Mouse (Mus musculus) forebrain, embryonic 11.5 days (tissue): Measurements from ENCODE around the gene Ccdc173. TPM values are rescaled to one million over a fixed set of nuclear protein-coding genes. Genes with fewer than 3 reads are reported as not detected.

Source experiments
- ATAC-seq: fragments of 200-750 bp; cut with Nextera tagmentation; replicated peaks from 2 replicates; pipeline ENCODE4 v1.8.0; 2017; ENCODE audit warnings: moderate TSS enrichment; ENCODE audit not compliant: low FRiP score
- DNase-seq: peaks from one replicate; pipeline ENCODE4 v3.0.0-alpha.2; 2017; ENCODE audit warnings: low spot score
- H3K27ac ChIP-seq: fragments of 300-500 bp; sonication (generic); 2 replicates; pipeline ENCODE4 v1.5.1; 2014; ENCODE audit warnings: low read depth, low read length
- H3K27me3 ChIP-seq: fragments of 300-500 bp; sonication (generic); 2 replicates; pipeline ENCODE4 v1.6.1; 2014; ENCODE audit warnings: mild to moderate bottlenecking, low read length, mixed read lengths; ENCODE audit not compliant: control insufficient read depth, insufficient read depth
- H3K36me3 ChIP-seq: fragments of 300-500 bp; sonication (generic); 2 replicates; pipeline ENCODE4 v1.6.1; 2014; ENCODE audit warnings: mild to moderate bottlenecking, low read length, moderate library complexity, mixed read lengths; ENCODE audit not compliant: control insufficient read depth, insufficient read depth
- H3K4me1 ChIP-seq: fragments of 300-500 bp; sonication (generic); replicated peaks from 2 replicates; pipeline ENCODE4 v1.6.1; 2014; ENCODE audit warnings: low read length, mixed read lengths; ENCODE audit not compliant: control insufficient read depth, insufficient read depth
- H3K4me2 ChIP-seq: fragments of 300-500 bp; sonication (generic); 2 replicates; pipeline ENCODE4 v1.6.1; 2014; ENCODE audit warnings: low read depth, mild to moderate bottlenecking, low read length, moderate library complexity, mixed read lengths; ENCODE audit not compliant: severe bottlenecking
- H3K4me3 ChIP-seq: fragments of 300-500 bp; sonication (generic); 2 replicates; pipeline ENCODE4 v1.5.1; 2014; ENCODE audit warnings: low read depth, low read length
- H3K9ac ChIP-seq: fragments of 300-500 bp; sonication (generic); 2 replicates; pipeline ENCODE4 v1.6.1; 2014; ENCODE audit warnings: low read length
- H3K9me3 ChIP-seq: fragments of 300-500 bp; sonication (generic); 2 replicates; pipeline ENCODE4 v1.6.1; 2016; ENCODE audit warnings: low read length, mixed read lengths; ENCODE audit not compliant: control insufficient read depth
- whole genome bisulfite sequencing: fragments of 180-500 bp; shearing (Covaris S2); extraction: QIAGEN DNeasy Blood & Tissue Kit; methylation state at CpG from one replicate; pipeline ENCODE4 v1.1.7; 2014; 5-methylcytosine and 5-hydroxymethylcytosine counted together
- polyA plus RNA-seq: library from polyadenylated mRNA; unstranded; fragments of >200 nt; fragmentation: Nextera tagmentation; extraction: Ambion mirVana; gene quantifications from 2 replicates; pipeline ENCODE4 v1.2.1, GENCODE M21; 2014

The Ccdc173 gene
- polyA plus RNA-seq, 1 experiment from 2014 or later: 4.8 TPM

- Histone ChIP-seq H3K27me3 (no peaks in the 10 kb centered on the region), H3K9ac (no peak overlapping the region), H3K36me3 (no peaks in the 10 kb centered on the region), H3K9me3 (no peaks in the 10 kb centered on the region), H3K27ac (no peak overlapping the region), H3K4me3 (no peak overlapping the region), H3K4me1 (no peaks in the 10 kb centered on the region), H3K4me2 (no peak overlapping the region)
- WGBS: over 99% methylated on average over 3 of the region's 3 CpGs
- DNase-seq: no peak
- ATAC-seq: no peak
These were observed 16.0 kb downstream of the Ccdc173 start for GRCm38 (mm10) chr2:69773331-69773730.

GRCm38 (mm10) chr2:69764716-69765115 lies 24.7 kb downstream of the Ccdc173 start:
- WGBS: 97% methylated on average over 1 of the region's 1 CpGs
- Histone ChIP-seq H3K4me3 (no peak overlapping the region), H3K9me3 (no peaks in the 10 kb centered on the region), H3K27me3 (no peaks in the 10 kb centered on the region), H3K4me1 (no peaks in the 10 kb centered on the region), H3K36me3 (no peaks in the 10 kb centered on the region), H3K27ac (no peak overlapping the region), H3K9ac (no peak overlapping the region), H3K4me2 (no peak overlapping the region)
- DNase-seq (no peak), ATAC-seq (no peak)

DNA sequence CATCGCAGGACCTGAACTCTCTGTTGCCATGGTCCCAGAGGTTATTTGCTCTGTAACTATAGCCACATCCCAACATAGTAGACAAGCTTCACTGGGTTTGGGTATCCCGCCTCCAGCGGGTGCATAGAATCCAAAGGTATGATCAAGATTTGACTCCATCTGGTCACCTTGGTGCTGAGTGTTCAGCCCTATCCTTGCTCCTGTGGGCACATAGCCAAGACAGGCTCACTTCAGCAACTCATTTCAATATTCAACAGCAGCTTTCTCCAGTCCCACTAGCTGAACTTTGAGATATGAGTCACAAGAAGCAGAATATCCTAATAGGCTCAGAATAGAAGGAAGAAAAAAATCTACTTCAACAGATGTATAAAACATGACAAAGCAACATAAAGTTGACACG lies 26.0 kb downstream of the Ccdc173 start:
- H3K4me1 ChIP-seq: no peaks in the 10 kb centered on the region
- WGBS: 87% methylated on average over 4 of the region's 4 CpGs
- no peak overlapping the region for H3K27ac ChIP-seq
- no peak overlapping the region for H3K4me3 ChIP-seq
- ATAC-seq: no peak
- no peak overlapping the region for H3K4me2 ChIP-seq
- DNase-seq: no peak
- no peak overlapping the region for H3K9ac ChIP-seq
- H3K36me3 ChIP-seq: no peaks in the 10 kb centered on the region
- H3K27me3 ChIP-seq: no peaks in the 10 kb centered on the region
- H3K9me3 ChIP-seq: no peaks in the 10 kb centered on the region

- no peak for ATAC-seq
- Histone ChIP-seq H3K9me3 (no peaks in the 10 kb centered on the region), H3K9ac (no peak overlapping the region), H3K4me1 (no peaks in the 10 kb centered on the region), H3K36me3 (no peaks in the 10 kb centered on the region), H3K27ac (no peak overlapping the region), H3K27me3 (no peaks in the 10 kb centered on the region), H3K4me2 (no peak overlapping the region), H3K4me3 (no peak overlapping the region)
- no peak for DNase-seq
- WGBS: 59% methylated on average over 5 of the region's 5 CpGs
These were observed 28.4 kb downstream of the Ccdc173 start for GRCm38 (mm10) chr2:69760980-69761379.

DNA sequence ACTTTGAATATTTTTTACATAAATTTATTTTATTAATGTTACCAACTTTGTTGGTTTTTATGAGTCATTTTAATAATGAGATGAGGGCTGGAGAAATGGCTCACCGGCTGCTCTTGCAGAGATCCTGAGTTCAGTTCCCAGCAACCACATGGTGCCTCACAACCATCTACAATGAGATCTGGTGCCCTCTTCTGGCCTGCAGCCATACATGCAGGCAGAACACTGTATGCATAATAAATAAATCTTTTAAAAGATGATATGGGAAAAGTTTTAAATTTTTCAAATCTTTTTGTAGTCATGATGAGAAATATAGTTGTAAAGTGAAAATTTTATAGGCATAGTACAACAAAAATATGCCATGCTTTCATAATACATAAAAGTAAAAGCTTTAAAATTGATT lies 44.3 kb downstream of the Ccdc173 start:
- DNase-seq: no peak
- no peak overlapping the region for H3K9ac ChIP-seq
- H3K4me3 ChIP-seq: no peak overlapping the region
- H3K27ac ChIP-seq: no peak overlapping the region
- no peak overlapping the region for H3K4me2 ChIP-seq
- 93% methylated on average over 1 of the region's 1 CpGs for WGBS
- H3K36me3 ChIP-seq: peaks cover 10% of the 10 kb centered on the region
- no peaks in the 10 kb centered on the region; the same call in 1 of the 2 replicates for H3K9me3 ChIP-seq
- ATAC-seq: no peak
- no peaks in the 10 kb centered on the region for H3K4me1 ChIP-seq
- no peaks in the 10 kb centered on the region for H3K27me3 ChIP-seq

- H3K36me3 ChIP-seq: no peaks in the 10 kb centered on the region
- peak overlapping the region; percentile 91 for H3K4me3 ChIP-seq
- peak overlapping the region; percentile 66 for H3K4me2 ChIP-seq
- H3K27ac ChIP-seq: no peak overlapping the region
- peak; percentile 2; the same call in 1 of the 2 replicates for ATAC-seq
- no peaks in the 10 kb centered on the region for H3K27me3 ChIP-seq
- peak; percentile 50 for DNase-seq
- H3K9me3 ChIP-seq: no peaks in the 10 kb centered on the region
- H3K4me1 ChIP-seq: no peaks in the 10 kb centered on the region
- H3K9ac ChIP-seq: peak overlapping the region; percentile 90
- 3% methylated on average over 13 of the region's 13 CpGs for WGBS
These were observed 65.9 kb downstream of the Ccdc173 start for GRCm38 (mm10) chr2:69723519-69723825.

DNA sequence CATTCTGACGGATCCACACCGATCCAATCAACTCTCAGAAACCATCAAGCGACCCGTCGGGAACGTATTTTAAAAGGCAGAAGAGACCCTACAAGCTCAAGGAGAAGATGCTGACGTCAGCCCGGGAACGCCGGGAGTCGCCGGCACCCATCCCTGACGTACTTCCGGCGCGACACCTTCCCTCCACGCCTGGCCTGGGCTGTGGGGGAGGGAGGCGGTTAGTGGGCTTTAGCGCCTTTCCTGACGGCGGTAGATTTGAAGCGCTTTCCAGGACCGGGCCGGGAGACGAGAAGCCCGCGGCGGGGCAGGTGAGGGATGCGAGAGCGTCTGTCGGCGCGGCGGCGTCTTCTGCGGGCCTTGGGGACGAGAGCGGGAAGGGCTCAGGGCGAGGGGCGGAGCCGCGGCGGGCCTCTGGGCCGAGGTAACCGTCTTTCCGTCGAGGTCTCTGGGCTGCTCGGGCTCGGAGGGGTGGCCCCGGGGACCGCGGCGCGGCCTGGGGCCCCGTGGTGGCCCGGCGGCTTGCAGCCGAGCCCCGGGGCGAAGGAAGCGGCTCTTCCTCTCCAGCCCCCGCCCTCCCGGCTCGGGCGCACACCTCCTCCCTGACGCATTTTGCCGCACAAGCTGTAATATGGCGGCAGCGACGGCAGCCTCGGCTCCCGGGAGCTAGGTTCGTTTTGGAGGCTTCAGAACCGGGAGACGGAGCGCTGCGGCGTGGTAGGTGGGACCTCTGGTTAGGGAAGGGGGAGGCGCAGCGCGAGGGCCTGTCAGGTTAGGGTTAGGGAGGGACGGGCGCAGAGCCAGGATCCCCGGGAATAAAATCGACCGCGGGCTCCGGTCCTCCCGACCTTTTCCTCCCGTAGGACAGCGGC lies 66.5 kb downstream of the Ccdc173 start:
- WGBS: under 1% methylated on average over 88 of the region's 91 CpGs
- Histone ChIP-seq H3K27me3 (no peaks in the 10 kb centered on the region), H3K4me3 (peak overlapping the region; percentile 91), H3K4me1 (no peaks in the 10 kb centered on the region), H3K27ac (peak overlapping the region; percentile 70), H3K9ac (peak overlapping the region; percentile 90), H3K36me3 (no peaks in the 10 kb centered on the region), H3K4me2 (peak overlapping the region; percentile 66), H3K9me3 (no peaks in the 10 kb centered on the region)
- ATAC-seq (peak; percentile 96), DNase-seq (peak; percentile 97)

DNA sequence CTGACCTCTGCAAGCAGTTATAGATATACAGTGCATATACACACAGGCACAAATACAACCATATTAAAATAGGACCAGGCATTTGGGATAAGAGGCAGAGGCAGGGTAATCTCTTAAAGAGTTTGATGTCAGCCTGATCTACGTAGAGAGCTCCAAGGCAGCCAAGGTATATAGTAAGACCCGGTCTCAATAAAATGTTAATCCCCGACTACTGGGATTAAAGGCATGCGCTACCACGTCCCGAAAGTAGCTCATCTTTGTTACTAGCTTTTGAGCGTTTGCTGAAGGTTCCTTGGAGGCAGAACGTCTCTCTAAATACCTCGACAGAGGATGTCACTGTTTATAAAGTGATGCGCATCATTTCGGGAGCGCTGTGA lies 67.1 kb downstream of the Ccdc173 start, which contains the start of gene Ppig:
TSS of gene Ppig (plus strand) at position 273 of the 377 bp plus-strand sequence.
- Histone ChIP-seq H3K36me3 (no peaks in the 10 kb centered on the region), H3K4me3 (peak within 1 kb of the TSS; percentile 91), H3K27ac (peak within 1 kb of the TSS; percentile 70), H3K9me3 (no peaks in the 10 kb centered on the region), H3K4me2 (peak within 1 kb of the TSS; percentile 66), H3K9ac (peak within 1 kb of the TSS; percentile 90), H3K27me3 (no peaks in the 10 kb centered on the region), H3K4me1 (no peaks in the 10 kb centered on the region)
- DNase-seq (no peak), ATAC-seq (peak; percentile 56)
- 7% methylated on average over 12 of the region's 12 CpGs for WGBS

DNA sequence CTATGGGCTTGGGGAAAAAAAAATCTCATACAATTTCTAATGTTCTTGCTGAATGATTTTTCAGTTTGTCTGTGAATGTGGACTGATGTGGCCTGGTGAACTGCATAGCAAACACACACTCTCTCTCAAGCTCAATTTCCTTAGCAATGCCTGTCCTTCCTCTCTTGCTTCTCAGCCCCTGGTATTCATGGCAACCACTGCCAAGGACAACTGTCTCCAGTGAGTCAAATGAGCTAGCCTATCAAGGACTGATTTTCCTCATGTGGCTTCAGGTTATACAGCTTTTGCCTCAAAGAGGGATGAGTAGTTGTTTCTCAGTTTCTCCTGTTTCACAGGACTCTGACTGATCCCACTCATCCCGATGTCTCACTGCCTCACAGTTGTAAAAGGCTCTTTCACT lies 70.3 kb downstream of the Ccdc173 start:
- Histone ChIP-seq H3K4me3 (no peak overlapping the region), H3K27me3 (no peaks in the 10 kb centered on the region), H3K4me2 (no peak overlapping the region), H3K4me1 (no peaks in the 10 kb centered on the region), H3K36me3 (no peaks in the 10 kb centered on the region), H3K27ac (no peak overlapping the region), H3K9ac (no peak overlapping the region), H3K9me3 (no peaks in the 10 kb centered on the region)
- WGBS: 79% methylated on average over 1 of the region's 1 CpGs
- ATAC-seq (no peak), DNase-seq (no peak)
